Mouse (Mus musculus) left cerebral cortex, postnatal 25 days (tissue): Measurements from ENCODE around the gene Tmem8. TPM values are rescaled to one million over a fixed set of nuclear protein-coding genes. Genes with fewer than 3 reads are reported as not detected.
A peak's percentile ranks its signal among the peaks of the same experiment; 100 is the strongest.
"Not testable (repeated sequence)": the region's sequence is repeated elsewhere in the genome, so short reads cannot be mapped to it uniquely, and the experiment has no call there.

Experiments
- DNase-seq, 2 experiments: peaks; one replicate each; pipeline ENCODE4 v3.0.0; 2022; ENCODE audit warnings: low spot score in 2 of 2, mixed read lengths in 1 of 2
- intact Hi-C: fragments of 180-260 bp; cut with DNase I; formaldehyde crosslinking; loops from one replicate; pipeline ENCODE4 v1.15.1; 2025
- total RNA-seq, 2 experiments: library from RNA; stranded (reverse); gene quantifications; 2 replicates each; pipeline ENCODE4 v1.2.3; 2021

Gene Tmem8
- total RNA-seq, 2 experiments from 2014 or later: 11.6 to 13.0 TPM

- no peak for DNase-seq
Measured at GRCm38 (mm10) chr17:26105619-26106018, 7.5 kb upstream of the Tmem8 start.

GRCm38 (mm10) chr17:26110156-26110555, 2.9 kb upstream of the Tmem8 start:
- no peak for DNase-seq
- intact Hi-C loops: no loop called here

More at GRCm38 (mm10) chr17:26105619-26106018, 7.5 kb upstream of the Tmem8 start:
- intact Hi-C loops: no loop called here

GRCm38 (mm10) chr17:26111024-26111423, 2.1 kb upstream of the Tmem8 start:
- intact Hi-C loops: no loop called here
- DNase-seq: no peak

GRCm38 (mm10) chr17:26111722-26112121, 1.4 kb upstream of the Tmem8 start:
- intact Hi-C loops: no loop called here
- DNase-seq: no peak

GRCm38 (mm10) chr17:26112751-26113150, 348 bp upstream of the Tmem8 start:
- DNase-seq: no peak
- intact Hi-C loops: no loop called here

GRCm38 (mm10) chr17:26114061-26114460, 962 bp downstream of the Tmem8 start:
- intact Hi-C loops: no loop called here
- DNase-seq: no peak

GRCm38 (mm10) chr17:26114461-26114860, 1.4 kb downstream of the Tmem8 start:
- intact Hi-C loops, DNase-seq: not testable (repeated sequence)

- intact Hi-C loops: no loop called here
- no peak for DNase-seq
Measured at GRCm38 (mm10) chr17:26115205-26115898, 2.3 kb downstream of the Tmem8 start.

GRCm38 (mm10) chr17:26115956-26116487, 2.9 kb downstream of the Tmem8 start:
- intact Hi-C loops: no loop called here
- no peak for DNase-seq

GRCm38 (mm10) chr17:26116503-26117258, 3.6 kb downstream of the Tmem8 start:
- intact Hi-C loops: no loop called here
- DNase-seq: no peak

- intact Hi-C loops: no loop called here
- DNase-seq: peak; percentile 53 to 61
Measured at GRCm38 (mm10) chr17:26119766-26120710, 6.9 kb downstream of the Tmem8 start.

GRCm38 (mm10) chr17:26122431-26123140, 9.5 kb downstream of the Tmem8 start:
- intact Hi-C loops: no loop called here
- DNase-seq: no peak

GRCm38 (mm10) chr17:26123267-26123684, 10.2 kb downstream of the Tmem8 start, which contains the start of gene Mrpl28:
TSS of gene Mrpl28 (plus strand) at chr17:26123500.
- intact Hi-C loops: no loop called here
- peak; percentile 89 to 96 for DNase-seq

GRCm38 (mm10) chr17:26124560-26124959, 11.5 kb downstream of the Tmem8 start:
- intact Hi-C loops: no loop called here
- DNase-seq: no peak

GRCm38 (mm10) chr17:26125226-26125625, 12.1 kb downstream of the Tmem8 start:
- no peak for DNase-seq
- intact Hi-C loops: no loop called here

- intact Hi-C loops: no loop called here
Measured at GRCm38 (mm10) chr17:26131062-26131732, 18.1 kb downstream of the Tmem8 start.

GRCm38 (mm10) chr17:26131856-26132853, 19.1 kb downstream of the Tmem8 start:
- intact Hi-C loops: no loop called here

More at GRCm38 (mm10) chr17:26131062-26131732, 18.1 kb downstream of the Tmem8 start:
- DNase-seq: no peak

More at GRCm38 (mm10) chr17:26131856-26132853, 19.1 kb downstream of the Tmem8 start:
- no peak for DNase-seq
